Mouse (Mus musculus) testis, postnatal 14 days (tissue): ENCODE measurements around the gene Slc38a3.

Experiments used
- DNase-seq: peaks from one replicate; pipeline ENCODE4 v3.0.0; 2021; ENCODE audit warnings: low spot score

The Slc38a3 gene

GRCm38 (mm10) chr9:107695441-107696105, 26.2 kb upstream of the Slc38a3 start:
- no peak for DNase-seq

- no peak for DNase-seq
Measured at GRCm38 (mm10) chr9:107694627-107695026, 25.3 kb upstream of the Slc38a3 start.

- DNase-seq, result no peak
Measured at GRCm38 (mm10) chr9:107693433-107693987, 24.2 kb upstream of the Slc38a3 start.

- no peak for DNase-seq
Measured at GRCm38 (mm10) chr9:107692785-107693184, 23.5 kb upstream of the Slc38a3 start.

GRCm38 (mm10) chr9:107690391-107690790, 21.1 kb upstream of the Slc38a3 start:
- DNase-seq, result no peak

- DNase-seq, result no peak
Measured at GRCm38 (mm10) chr9:107688939-107689338, 19.6 kb upstream of the Slc38a3 start.

GRCm38 (mm10) chr9:107688415-107688814, 19.1 kb upstream of the Slc38a3 start:
- no peak for DNase-seq

GRCm38 (mm10) chr9:107685231-107685981, 16.1 kb upstream of the Slc38a3 start:
- DNase-seq, result no peak

GRCm38 (mm10) chr9:107682405-107682804, 13.1 kb upstream of the Slc38a3 start:
- no peak for DNase-seq

- no peak for DNase-seq
Measured at GRCm38 (mm10) chr9:107679501-107679900, 10.2 kb upstream of the Slc38a3 start, which contains the start of gene Gnat1. TSS of gene Gnat1 (minus strand) at chr9:107679712.

GRCm38 (mm10) chr9:107678861-107679260, 9.5 kb upstream of the Slc38a3 start:
- no peak for DNase-seq

- DNase-seq, result peak; percentile 63
Measured at GRCm38 (mm10) chr9:107677819-107678526, 8.6 kb upstream of the Slc38a3 start.

GRCm38 (mm10) chr9:107677091-107677784, 7.9 kb upstream of the Slc38a3 start:
- DNase-seq, result peak; percentile 66

GRCm38 (mm10) chr9:107676302-107676701, 7.0 kb upstream of the Slc38a3 start:
- DNase-seq, result no peak

- peak; percentile 62 for DNase-seq
Measured at GRCm38 (mm10) chr9:107675671-107676301, 6.5 kb upstream of the Slc38a3 start.

- no peak for DNase-seq
Measured at GRCm38 (mm10) chr9:107674609-107675429, 5.5 kb upstream of the Slc38a3 start.

GRCm38 (mm10) chr9:107670259-107670658, 929 bp upstream of the Slc38a3 start:
- no peak for DNase-seq

- DNase-seq, result no peak
Measured at GRCm38 (mm10) chr9:107668916-107669315, 414 bp downstream of the Slc38a3 start.

GRCm38 (mm10) chr9:107668011-107668410, 1.3 kb downstream of the Slc38a3 start:
- no peak for DNase-seq

- peak; percentile 44 for DNase-seq
Measured at GRCm38 (mm10) chr9:107667219-107667618, 2.1 kb downstream of the Slc38a3 start.
